Mouse (Mus musculus): ENCODE measurements around the gene Grid1.

GRCm38 (mm10) chr14:35336561-35336960 lies 516.7 kb downstream of the Grid1 start:
- no peak for TF ChIP-seq CTCF (conservative IDR thresholded peaks at IDR 0.05; ENCODE audit: insufficient read depth, insufficient read length, low read depth, low read length)
- no peak for TF ChIP-seq POLR2A (IDR thresholded peaks at IDR 0.05; ENCODE audit: low read depth, low read length)

All from kidney, adult 2 months (tissue).